Mouse (Mus musculus): Measurements from ENCODE around the gene Ston1.

DNA sequence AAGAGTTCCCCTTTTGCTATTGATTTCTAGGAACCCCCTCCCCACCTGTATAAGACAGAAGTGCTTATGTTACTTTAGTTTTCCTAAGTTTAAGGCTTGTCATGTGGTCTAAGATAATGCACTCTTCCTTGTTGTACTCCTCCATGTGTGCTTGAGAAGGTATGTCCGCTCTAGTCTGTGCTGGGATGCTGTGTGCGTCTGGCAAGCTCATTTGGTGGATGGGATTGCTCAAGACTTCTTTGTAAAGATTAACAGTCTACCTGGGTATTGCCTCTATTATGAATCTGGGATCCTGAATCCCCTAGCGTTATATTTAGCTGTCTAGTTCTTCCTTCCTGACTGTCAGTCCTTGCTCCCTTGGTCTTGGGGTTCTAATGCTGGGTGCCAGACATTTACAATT lies 35.1 kb downstream of the Ston1 start:
- TF ChIP-seq POLR2A (IDR thresholded peaks at IDR 0.05; ENCODE audit: low read depth, low read length) (no peak), CTCF (IDR thresholded peaks at IDR 0.05; ENCODE audit: borderline replicate concordance, insufficient read depth, low read length) (no peak)
